Mouse (Mus musculus): ENCODE measurements around the gene Ddah2. TPM values are rescaled to one million over a fixed set of nuclear protein-coding genes. Genes with fewer than 3 reads are reported as not detected.
A peak's percentile ranks its signal among the peaks of the same experiment; 100 is the strongest.

Gene Ddah2
- polyA plus RNA-seq, 1 experiment from 2014 or later: 194 TPM

GRCm38 (mm10) chr17:35082841-35083576 lies 24.2 kb downstream of the Ddah2 start:
- WGBS: 78% methylated on average over 16 of the region's 16 CpGs
- peaks cover 26% of the 10 kb centered on the region for H3K27me3 ChIP-seq (replicated peaks)
- ATAC-seq (ENCODE audit: extremely low read depth, insufficient number of reproducible peaks, low FRiP score, low TSS enrichment): no peak
- H3K9ac ChIP-seq: no peak overlapping the region
- H3K4me1 ChIP-seq: peaks cover 18% of the 10 kb centered on the region
- no peak overlapping the region for H3K27ac ChIP-seq (replicated peaks)
- no peaks in the 10 kb centered on the region for H3K36me3 ChIP-seq
- no peaks in the 10 kb centered on the region for H3K9me3 ChIP-seq
- no peak overlapping the region for H3K4me3 ChIP-seq
- H3K4me2 ChIP-seq: no peak overlapping the region

GRCm38 (mm10) chr17:35083929-35084497 lies 25.2 kb downstream of the Ddah2 start:
- Histone ChIP-seq H3K9ac (no peak overlapping the region), H3K4me2 (no peak overlapping the region), H3K9me3 (no peaks in the 10 kb centered on the region), H3K4me3 (no peak overlapping the region), H3K4me1 (peaks cover 20% of the 10 kb centered on the region), H3K27ac (replicated peaks) (no peak overlapping the region), H3K36me3 (no peaks in the 10 kb centered on the region), H3K27me3 (replicated peaks) (peaks cover 21% of the 10 kb centered on the region)
- 52% methylated on average over 3 of the region's 3 CpGs for WGBS
- ATAC-seq (ENCODE audit: extremely low read depth, insufficient number of reproducible peaks, low FRiP score, low TSS enrichment): no peak

- ATAC-seq (ENCODE audit: extremely low read depth, insufficient number of reproducible peaks, low FRiP score, low TSS enrichment): no peak
- Histone ChIP-seq H3K27me3 (replicated peaks) (peaks cover 21% of the 10 kb centered on the region), H3K9me3 (no peaks in the 10 kb centered on the region), H3K9ac (no peak within 1 kb of the TSS), H3K4me3 (no peak within 1 kb of the TSS), H3K4me1 (peaks cover 16% of the 10 kb centered on the region), H3K27ac (replicated peaks) (no peak within 1 kb of the TSS), H3K36me3 (no peaks in the 10 kb centered on the region), H3K4me2 (no peak within 1 kb of the TSS)
- WGBS: 43% methylated on average over 7 of the region's 7 CpGs
These were observed 26.5 kb downstream of the Ddah2 start, which contains the start of gene Ly6g6f for GRCm38 (mm10) chr17:35085208-35085865. Ly6g6f (minus strand) TSS chr17:35085610.

GRCm38 (mm10) chr17:35088151-35088550 lies 29.3 kb downstream of the Ddah2 start:
- WGBS: 34% methylated on average over 2 of the region's 2 CpGs
- ATAC-seq (ENCODE audit: extremely low read depth, insufficient number of reproducible peaks, low FRiP score, low TSS enrichment): no peak

GRCm38 (mm10) chr17:35088825-35089644 lies 30.2 kb downstream of the Ddah2 start, which contains the start of gene Abhd16a:
Abhd16a (plus strand) TSS chr17:35089263.
- Histone ChIP-seq H3K27me3 (replicated peaks) (no peaks in the 10 kb centered on the region), H3K36me3 (peaks cover 34% of the 10 kb centered on the region), H3K9ac (peak within 1 kb of the TSS; percentile 87), H3K4me1 (peaks cover 22% of the 10 kb centered on the region), H3K9me3 (no peaks in the 10 kb centered on the region), H3K27ac (replicated peaks) (peak within 1 kb of the TSS; percentile 92), H3K4me3 (peak within 1 kb of the TSS; percentile 73), H3K4me2 (peak within 1 kb of the TSS; percentile 83)
- WGBS: 4% methylated on average over 52 of the region's 67 CpGs
- ATAC-seq (ENCODE audit: extremely low read depth, insufficient number of reproducible peaks, low FRiP score, low TSS enrichment): peak; percentile 96

More at GRCm38 (mm10) chr17:35088151-35088550, 29.3 kb downstream of the Ddah2 start:
- Histone ChIP-seq H3K36me3 (peaks cover 25% of the 10 kb centered on the region), H3K27ac (replicated peaks) (no peak overlapping the region), H3K9me3 (no peaks in the 10 kb centered on the region), H3K4me1 (peaks cover 22% of the 10 kb centered on the region), H3K9ac (no peak overlapping the region), H3K4me2 (no peak overlapping the region), H3K4me3 (no peak overlapping the region), H3K27me3 (replicated peaks) (peaks cover 6% of the 10 kb centered on the region)

- Histone ChIP-seq H3K9ac (peak overlapping the region; percentile 87), H3K27ac (replicated peaks) (0 out of 2 replicates have a peak overlapping the region, but pooled peaks have one; percentile 92), H3K4me2 (peak overlapping the region; percentile 83), H3K4me1 (peaks cover 27% of the 10 kb centered on the region), H3K9me3 (no peaks in the 10 kb centered on the region), H3K27me3 (replicated peaks) (no peaks in the 10 kb centered on the region), H3K4me3 (peak overlapping the region; percentile 73), H3K36me3 (peaks cover 47% of the 10 kb centered on the region)
- no peak for ATAC-seq (ENCODE audit: extremely low read depth, insufficient number of reproducible peaks, low FRiP score, low TSS enrichment)
- WGBS: 55% methylated on average over 8 of the region's 8 CpGs
These were observed 31.5 kb downstream of the Ddah2 start for GRCm38 (mm10) chr17:35090166-35090932.

- no peak overlapping the region for H3K27ac ChIP-seq (replicated peaks)
- WGBS: 84% methylated on average over 14 of the region's 14 CpGs
- peaks cover 24% of the 10 kb centered on the region for H3K4me1 ChIP-seq
- H3K9ac ChIP-seq: no peak overlapping the region
- no peaks in the 10 kb centered on the region for H3K27me3 ChIP-seq (replicated peaks)
- peaks cover 69% of the 10 kb centered on the region for H3K36me3 ChIP-seq
- no peaks in the 10 kb centered on the region for H3K9me3 ChIP-seq
- no peak overlapping the region for H3K4me3 ChIP-seq
- H3K4me2 ChIP-seq: no peak overlapping the region
- no peak for ATAC-seq (ENCODE audit: extremely low read depth, insufficient number of reproducible peaks, low FRiP score, low TSS enrichment)
These were observed 33.8 kb downstream of the Ddah2 start for GRCm38 (mm10) chr17:35092403-35093198.

GRCm38 (mm10) chr17:35094475-35095365 lies 35.9 kb downstream of the Ddah2 start:
- Histone ChIP-seq H3K36me3 (peaks cover 90% of the 10 kb centered on the region), H3K4me2 (no peak overlapping the region), H3K9me3 (no peaks in the 10 kb centered on the region), H3K4me3 (no peak overlapping the region), H3K27me3 (replicated peaks) (no peaks in the 10 kb centered on the region), H3K27ac (replicated peaks) (no peak overlapping the region), H3K9ac (0 out of 2 replicates have a peak overlapping the region, but pooled peaks have one; percentile 19), H3K4me1 (peaks cover 19% of the 10 kb centered on the region)
- ATAC-seq (ENCODE audit: extremely low read depth, insufficient number of reproducible peaks, low FRiP score, low TSS enrichment): no peak
- WGBS: 75% methylated on average over 15 of the region's 15 CpGs

GRCm38 (mm10) chr17:35096597-35096996 lies 37.8 kb downstream of the Ddah2 start:
- ATAC-seq (ENCODE audit: extremely low read depth, insufficient number of reproducible peaks, low FRiP score, low TSS enrichment): no peak
- Histone ChIP-seq H3K4me2 (no peak overlapping the region; the same call in 1 of the 2 replicates), H3K27ac (replicated peaks) (no peak overlapping the region), H3K9ac (peak overlapping the region; percentile 55), H3K9me3 (no peaks in the 10 kb centered on the region), H3K36me3 (peaks cover 98% of the 10 kb centered on the region), H3K27me3 (replicated peaks) (no peaks in the 10 kb centered on the region), H3K4me1 (peaks cover 7% of the 10 kb centered on the region), H3K4me3 (no peak overlapping the region)
- WGBS: 87% methylated on average over 12 of the region's 12 CpGs

Data from heart, embryonic 13.5 days (tissue).